Mouse (Mus musculus) embryonic fibroblast, embryonic 13.5 days (primary cell): ENCODE results near the gene Nagpa.

ENCODE experiments used
- CTCF ChIP-seq: IDR thresholded peaks from 2 replicates; pipeline ENCODE4 v1.5.1; 2011; ENCODE audit warnings: mild to moderate bottlenecking, control low read depth, low read length, moderate library complexity, borderline replicate concordance; ENCODE audit not compliant: insufficient read depth
- POLR2A ChIP-seq: IDR thresholded peaks from 2 replicates; pipeline ENCODE4 v1.6.1; 2011; ENCODE audit warnings: low read depth, mild to moderate bottlenecking, control low read depth, low read length, moderate library complexity

DNA sequence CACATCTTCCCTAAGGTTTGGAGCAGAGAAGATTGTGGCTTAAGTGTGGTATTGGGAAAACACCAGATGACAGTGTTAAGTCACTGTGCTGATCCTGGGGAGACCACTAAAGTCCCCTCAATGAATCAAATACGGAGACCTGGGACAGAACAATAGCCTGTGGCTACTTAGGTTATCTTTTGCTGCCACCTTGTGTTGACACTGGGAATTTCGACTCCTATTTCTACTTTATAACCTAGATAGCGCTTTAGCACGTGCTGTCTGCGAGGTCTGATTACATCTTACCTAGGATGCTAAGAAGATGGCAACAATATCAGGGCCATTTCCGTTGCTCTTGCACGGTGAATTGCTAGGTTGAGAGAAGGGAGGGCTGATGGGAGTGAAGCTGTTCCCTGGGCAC, 58.2 kb downstream of the Nagpa start:
- TF ChIP-seq POLR2A (no peak), CTCF (no peak)
